Mouse (Mus musculus) bone marrow, adult 2 months (tissue): ENCODE measurements around the gene 2010300C02Rik.

Experiments
- CTCF ChIP-seq: fragments of 200-500 bp; IDR thresholded peaks from 2 replicates; pipeline ENCODE4 v1.5.1; 2011; ENCODE audit warnings: low read length, control low read depth; ENCODE audit not compliant: control insufficient read depth, insufficient read depth
- POLR2A ChIP-seq: fragments of 200-500 bp; IDR thresholded peaks from 2 replicates; pipeline ENCODE4 v1.6.1; 2011; ENCODE audit warnings: low read depth, mild to moderate bottlenecking, control low read depth, low read length, borderline replicate concordance; ENCODE audit not compliant: control insufficient read depth

GRCm38 (mm10) chr1:37734841-37735240 is 15.0 kb upstream of the 2010300C02Rik start:
- TF ChIP-seq POLR2A, result no peak
- TF ChIP-seq CTCF, result no peak
